Mouse (Mus musculus): ENCODE data around the gene Coq7. TPM values are rescaled to one million over a fixed set of nuclear protein-coding genes. Genes with fewer than 3 reads are reported as not detected.

Coq7 gene
- polyA plus RNA-seq (2012; rRNA removed) (53.0 and 60.3 TPM in 2 replicates), polyA plus RNA-seq (2014; fragmentation: Nextera tagmentation; extraction: Ambion mirVana) (90.5 and 97.4 TPM in 2 replicates)

DNA sequence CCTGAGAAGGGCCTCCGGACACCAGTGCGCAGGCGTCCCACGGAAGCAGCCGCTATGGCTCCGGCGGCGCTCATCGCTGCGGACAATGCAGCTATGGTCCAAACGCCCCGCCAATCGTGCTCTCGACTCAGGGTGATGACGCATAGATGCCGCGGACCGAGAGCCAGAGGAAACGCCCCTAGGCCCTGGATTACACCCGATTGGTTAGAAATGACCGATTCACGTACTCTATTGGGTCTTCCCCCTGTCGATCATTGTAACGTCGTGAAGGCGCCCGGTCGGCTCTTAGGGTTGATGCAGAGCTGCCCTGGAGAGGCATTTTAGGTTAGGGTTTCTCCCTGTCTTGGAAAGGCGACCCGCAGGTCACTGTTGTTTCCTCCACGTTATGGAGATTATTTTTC is at the start of gene Coq7:
Gene Coq7 (minus strand): TSS at position 179 of the 401 bp plus-strand sequence.
- Histone ChIP-seq H3K4me3 (replicated peaks; ENCODE audit: low read length) (peak within 1 kb of the TSS; percentile 71), H3K9ac (ENCODE audit: low read depth, low read length, severe bottlenecking) (peak within 1 kb of the TSS; percentile 80), H3K4me2 (replicated peaks; ENCODE audit: low read depth, low read length, severe bottlenecking) (peak within 1 kb of the TSS; percentile 74), H3K36me3 (ENCODE audit: control insufficient read depth, insufficient read depth, low read length) (peaks cover under 1% of the 10 kb centered on the region; the same call in 1 of the 2 replicates), H3K27ac (replicated peaks; ENCODE audit: low read depth, low read length) (peak within 1 kb of the TSS; percentile 94), H3K27me3 (ENCODE audit: control insufficient read depth, insufficient read depth, low read length) (no peaks in the 10 kb centered on the region), H3K4me1 (ENCODE audit: control insufficient read depth, insufficient read depth, low read length) (peaks cover 9% of the 10 kb centered on the region; the same call in 1 of the 2 replicates), H3K9me3 (ENCODE audit: control insufficient read depth, low read length) (no peaks in the 10 kb centered on the region)
- peak; percentile 72; the same call in 1 of the 2 replicates for TF ChIP-seq POLR2A (IDR thresholded peaks at IDR 0.05; ENCODE audit: borderline replicate concordance, extremely low read depth, insufficient read depth, insufficient read length)
- ATAC-seq (ENCODE audit: low FRiP score, low read depth) (peak; percentile 100), DNase-seq (ENCODE audit: low spot score) (peak; percentile 99)
- 0% methylated on average over 31 of the region's 31 CpGs for WGBS

- no peak for ATAC-seq (ENCODE audit: low FRiP score, low read depth)
- 59% methylated on average over 2 of the region's 2 CpGs for WGBS
- DNase-seq (ENCODE audit: low spot score) = no peak
- no peak overlapping the region for H3K9ac ChIP-seq (ENCODE audit: low read depth, low read length, severe bottlenecking)
- H3K9me3 ChIP-seq (ENCODE audit: control insufficient read depth, low read length) = no peaks in the 10 kb centered on the region
- no peaks in the 10 kb centered on the region for H3K27me3 ChIP-seq (ENCODE audit: control insufficient read depth, insufficient read depth, low read length)
- no peak overlapping the region for H3K4me3 ChIP-seq (replicated peaks; ENCODE audit: low read length)
- H3K36me3 ChIP-seq (ENCODE audit: control insufficient read depth, insufficient read depth, low read length) = no peaks in the 10 kb centered on the region
- peaks cover 6% of the 10 kb centered on the region; the same call in 1 of the 2 replicates for H3K4me1 ChIP-seq (ENCODE audit: control insufficient read depth, insufficient read depth, low read length)
- H3K4me2 ChIP-seq (replicated peaks; ENCODE audit: low read depth, low read length, severe bottlenecking) = no peak overlapping the region
- H3K27ac ChIP-seq (replicated peaks; ENCODE audit: low read depth, low read length) = no peak overlapping the region
- no peak for TF ChIP-seq POLR2A (IDR thresholded peaks at IDR 0.05; ENCODE audit: borderline replicate concordance, extremely low read depth, insufficient read depth, insufficient read length)
These were observed 46.8 kb upstream of the Coq7 start for GRCm38 (mm10) chr7:118579938-118580337.

GRCm38 (mm10) chr7:118578269-118578668 is 45.1 kb upstream of the Coq7 start:
- no peaks in the 10 kb centered on the region for H3K9me3 ChIP-seq (ENCODE audit: control insufficient read depth, low read length)
- H3K4me3 ChIP-seq (replicated peaks; ENCODE audit: low read length) = no peak overlapping the region
- H3K9ac ChIP-seq (ENCODE audit: low read depth, low read length, severe bottlenecking) = no peak overlapping the region
- ATAC-seq (ENCODE audit: low FRiP score, low read depth) (no peak), DNase-seq (ENCODE audit: low spot score) (no peak)
- no peaks in the 10 kb centered on the region for H3K4me1 ChIP-seq (ENCODE audit: control insufficient read depth, insufficient read depth, low read length)
- H3K27ac ChIP-seq (replicated peaks; ENCODE audit: low read depth, low read length) = no peak overlapping the region
- no peak overlapping the region for H3K4me2 ChIP-seq (replicated peaks; ENCODE audit: low read depth, low read length, severe bottlenecking)
- 77% methylated on average over 3 of the region's 3 CpGs for WGBS
- H3K36me3 ChIP-seq (ENCODE audit: control insufficient read depth, insufficient read depth, low read length) = no peaks in the 10 kb centered on the region
- H3K27me3 ChIP-seq (ENCODE audit: control insufficient read depth, insufficient read depth, low read length) = no peaks in the 10 kb centered on the region
- TF ChIP-seq POLR2A (IDR thresholded peaks at IDR 0.05; ENCODE audit: borderline replicate concordance, extremely low read depth, insufficient read depth, insufficient read length) = no peak

GRCm38 (mm10) chr7:118572039-118572438 is 38.9 kb upstream of the Coq7 start:
- Histone ChIP-seq H3K4me2 (replicated peaks; ENCODE audit: low read depth, low read length, severe bottlenecking) (no peak overlapping the region), H3K9me3 (ENCODE audit: control insufficient read depth, low read length) (no peaks in the 10 kb centered on the region), H3K4me1 (ENCODE audit: control insufficient read depth, insufficient read depth, low read length) (no peaks in the 10 kb centered on the region), H3K27ac (replicated peaks; ENCODE audit: low read depth, low read length) (no peak overlapping the region), H3K9ac (ENCODE audit: low read depth, low read length, severe bottlenecking) (no peak overlapping the region), H3K36me3 (ENCODE audit: control insufficient read depth, insufficient read depth, low read length) (no peaks in the 10 kb centered on the region), H3K27me3 (ENCODE audit: control insufficient read depth, insufficient read depth, low read length) (no peaks in the 10 kb centered on the region), H3K4me3 (replicated peaks; ENCODE audit: low read length) (no peak overlapping the region)
- DNase-seq (ENCODE audit: low spot score) (no peak), ATAC-seq (ENCODE audit: low FRiP score, low read depth) (no peak)
- no peak for TF ChIP-seq POLR2A (IDR thresholded peaks at IDR 0.05; ENCODE audit: borderline replicate concordance, extremely low read depth, insufficient read depth, insufficient read length)
- WGBS = 68% methylated on average over 5 of the region's 5 CpGs

- Histone ChIP-seq H3K27me3 (ENCODE audit: control insufficient read depth, insufficient read depth, low read length) (no peaks in the 10 kb centered on the region), H3K36me3 (ENCODE audit: control insufficient read depth, insufficient read depth, low read length) (no peaks in the 10 kb centered on the region), H3K4me1 (ENCODE audit: control insufficient read depth, insufficient read depth, low read length) (no peaks in the 10 kb centered on the region), H3K27ac (replicated peaks; ENCODE audit: low read depth, low read length) (no peak overlapping the region), H3K4me3 (replicated peaks; ENCODE audit: low read length) (no peak overlapping the region), H3K9me3 (ENCODE audit: control insufficient read depth, low read length) (no peaks in the 10 kb centered on the region), H3K4me2 (replicated peaks; ENCODE audit: low read depth, low read length, severe bottlenecking) (no peak overlapping the region), H3K9ac (ENCODE audit: low read depth, low read length, severe bottlenecking) (no peak overlapping the region)
- WGBS = 52% methylated on average over 5 of the region's 5 CpGs
- DNase-seq (ENCODE audit: low spot score) = no peak
- no peak for TF ChIP-seq POLR2A (IDR thresholded peaks at IDR 0.05; ENCODE audit: borderline replicate concordance, extremely low read depth, insufficient read depth, insufficient read length)
- no peak for ATAC-seq (ENCODE audit: low FRiP score, low read depth)
These were observed 38.2 kb upstream of the Coq7 start for GRCm38 (mm10) chr7:118571350-118571749.

Measured in limb, embryonic 14.5 days (tissue).